Mouse (Mus musculus) left cerebral cortex, adult 2 months (tissue): ENCODE data around the gene Slc25a54. TPM values are rescaled to one million over a fixed set of nuclear protein-coding genes. Genes with fewer than 3 reads are reported as not detected.

Source experiments
- DNase-seq, 2 experiments: peaks; one replicate each; pipeline ENCODE4 v3.0.0; 2021 to 2022; ENCODE audit warnings: low spot score in 2 of 2, mixed read lengths in 1 of 2; ENCODE audit errors: extremely low spot score in 1 of 2
- H3K27ac ChIP-seq: fragments of 200-600 bp; 2 replicates; pipeline ENCODE4 v1.8.1; 2022
- H3K4me3 ChIP-seq: fragments of 200-600 bp; 2 replicates; pipeline ENCODE4 v1.8.1; 2022
- CTCF ChIP-seq: fragments of 200-600 bp; IDR thresholded peaks from 2 replicates; pipeline ENCODE4 v1.8.1; 2022; ENCODE audit warnings: antibody characterized with exemption, mild to moderate bottlenecking, moderate library complexity
- intact Hi-C: fragments of 180-260 bp; cut with DNase I; formaldehyde crosslinking; loops from one replicate; pipeline ENCODE4 v1.15.1; 2025
- long read RNA-seq, 2 experiments: library from polyadenylated mRNA; stranded (forward); transcript quantifications; one replicate each; pipeline ENCODE4 v2.0.0; 2021; ENCODE audit warnings: borderline mapping rate in 2 of 2
- total RNA-seq, 2 experiments: library from RNA; stranded (reverse); gene quantifications; 2 replicates each; pipeline ENCODE4 v1.2.3; 2021

The Slc25a54 gene
- total RNA-seq = not detected
- long read RNA-seq, experiment 1 = 0 reads
- long read RNA-seq, experiment 2 = 0 reads

DNA sequence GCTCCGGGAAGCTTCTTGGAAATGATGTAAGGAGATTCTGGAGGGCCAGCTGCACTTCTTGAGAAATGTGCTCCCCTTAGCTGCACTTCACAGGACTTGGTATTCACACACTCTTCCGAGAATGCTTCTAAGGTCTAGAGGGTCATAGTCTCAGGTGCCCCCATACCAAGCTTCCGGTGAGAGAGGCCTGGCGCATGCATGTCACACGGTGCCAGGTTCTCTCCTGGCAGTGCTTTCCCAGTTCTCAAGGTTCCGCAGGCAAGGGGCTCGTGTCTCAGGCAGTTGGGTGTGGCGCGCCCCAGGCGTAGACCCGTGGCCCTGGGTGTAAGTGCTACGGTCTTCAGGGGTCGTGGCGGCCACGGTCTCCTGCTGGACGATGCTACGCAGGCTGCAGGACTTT is at the start of gene Slc25a54:
Gene Slc25a54, plus strand, starts transcription at position 301 of the 400 bp plus-strand sequence.
- TF ChIP-seq CTCF = no peak
- no peak within 1 kb of the TSS for H3K27ac ChIP-seq
- DNase-seq = no peak
- intact Hi-C loops = no loop called here
- no peak within 1 kb of the TSS for H3K4me3 ChIP-seq

DNA sequence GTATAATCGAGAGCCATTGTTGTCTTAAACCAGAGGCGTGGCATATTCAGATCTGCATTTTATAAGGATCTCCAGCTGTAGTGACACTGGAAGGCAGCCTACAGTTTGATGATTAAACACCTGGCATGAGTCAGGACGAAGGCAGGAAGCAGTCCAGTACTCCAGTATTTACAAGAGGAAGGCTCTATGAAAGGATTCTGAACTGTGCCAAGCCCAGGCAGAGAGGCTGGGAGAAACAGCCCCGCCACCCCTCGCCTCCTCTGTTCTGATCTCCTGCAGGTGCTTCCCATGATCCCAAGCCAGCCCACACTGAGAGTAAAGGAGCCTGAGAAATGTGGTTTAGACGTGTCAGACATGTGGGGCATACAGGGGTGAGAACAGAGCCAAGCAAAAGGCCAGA is 49.5 kb upstream of the Slc25a54 start:
- TF ChIP-seq CTCF = no peak
- Histone ChIP-seq H3K27ac (no peak overlapping the region), H3K4me3 (no peak overlapping the region)
- no peak for DNase-seq
- intact Hi-C loops = no loop called here

- H3K27ac ChIP-seq = no peak overlapping the region
- DNase-seq = no peak
- no peak overlapping the region for H3K4me3 ChIP-seq
- intact Hi-C loops = no loop called here
- no peak for TF ChIP-seq CTCF
Measured at GRCm38 (mm10) chr3:109031626-109032025, 48.6 kb upstream of the Slc25a54 start.

GRCm38 (mm10) chr3:109032306-109032705 is 48.0 kb upstream of the Slc25a54 start:
- no peak for TF ChIP-seq CTCF
- no peak overlapping the region for H3K27ac ChIP-seq
- DNase-seq = no peak
- H3K4me3 ChIP-seq = no peak overlapping the region
- intact Hi-C loops = no loop called here

DNA sequence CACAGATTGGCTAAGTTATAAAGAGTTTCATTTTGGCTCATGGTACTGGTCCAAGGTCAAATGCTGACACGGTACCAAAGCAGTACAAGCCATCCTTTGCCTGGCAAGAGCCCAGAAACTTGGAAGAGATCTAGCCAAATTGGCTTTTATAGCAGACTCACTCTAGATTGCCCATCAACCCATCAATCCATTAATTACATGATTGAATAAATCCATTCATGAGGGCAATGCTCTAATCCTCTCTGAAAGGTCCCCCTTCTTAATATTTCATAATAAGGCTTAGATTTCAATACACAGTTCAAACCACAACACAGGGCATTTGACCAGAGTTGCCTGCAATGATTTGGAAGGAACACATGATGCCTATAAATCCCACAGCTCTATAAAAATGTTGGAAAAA is 45.9 kb upstream of the Slc25a54 start:
- Histone ChIP-seq H3K4me3 (no peak overlapping the region), H3K27ac (no peak overlapping the region)
- DNase-seq = no peak
- intact Hi-C loops = no loop called here
- no peak for TF ChIP-seq CTCF

- Histone ChIP-seq H3K4me3 (no peak overlapping the region), H3K27ac (no peak overlapping the region)
- TF ChIP-seq CTCF = no peak
- intact Hi-C loops = no loop called here
- DNase-seq = no peak
Measured at GRCm38 (mm10) chr3:109040908-109041307, 39.4 kb upstream of the Slc25a54 start.

DNA sequence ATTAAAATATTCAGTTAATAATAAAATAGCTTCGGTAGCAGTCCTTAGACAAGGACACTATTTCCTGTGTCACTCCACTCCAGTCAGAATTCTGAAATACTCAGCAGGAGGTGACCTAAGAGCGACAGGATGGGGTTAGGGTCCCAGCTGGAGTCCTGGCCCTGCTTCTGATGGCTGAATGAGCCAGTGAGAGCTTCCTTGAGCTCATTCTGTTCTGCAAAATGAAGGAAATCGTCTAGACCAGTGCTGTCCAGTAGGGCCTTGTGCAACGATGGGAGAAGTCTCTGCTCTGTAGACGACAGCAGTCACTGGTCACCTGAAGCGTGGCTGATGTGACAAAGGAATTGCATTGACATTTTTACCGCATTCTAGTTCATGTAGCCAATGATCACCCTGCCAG is 36.9 kb upstream of the Slc25a54 start:
- no peak overlapping the region for H3K27ac ChIP-seq
- H3K4me3 ChIP-seq = no peak overlapping the region
- DNase-seq = no peak
- no peak for TF ChIP-seq CTCF
- intact Hi-C loops = no loop called here

- no peak for TF ChIP-seq CTCF
- no peak for DNase-seq
- H3K27ac ChIP-seq = no peak overlapping the region
- intact Hi-C loops = no loop called here
- H3K4me3 ChIP-seq = no peak overlapping the region
Measured at GRCm38 (mm10) chr3:109046428-109046827, 33.8 kb upstream of the Slc25a54 start.

GRCm38 (mm10) chr3:109047707-109048283 is 32.5 kb upstream of the Slc25a54 start:
- Histone ChIP-seq H3K4me3 (no peak overlapping the region), H3K27ac (no peak overlapping the region)
- TF ChIP-seq CTCF = peak; percentile 4
- intact Hi-C loops = no loop called here
- no peak for DNase-seq

DNA sequence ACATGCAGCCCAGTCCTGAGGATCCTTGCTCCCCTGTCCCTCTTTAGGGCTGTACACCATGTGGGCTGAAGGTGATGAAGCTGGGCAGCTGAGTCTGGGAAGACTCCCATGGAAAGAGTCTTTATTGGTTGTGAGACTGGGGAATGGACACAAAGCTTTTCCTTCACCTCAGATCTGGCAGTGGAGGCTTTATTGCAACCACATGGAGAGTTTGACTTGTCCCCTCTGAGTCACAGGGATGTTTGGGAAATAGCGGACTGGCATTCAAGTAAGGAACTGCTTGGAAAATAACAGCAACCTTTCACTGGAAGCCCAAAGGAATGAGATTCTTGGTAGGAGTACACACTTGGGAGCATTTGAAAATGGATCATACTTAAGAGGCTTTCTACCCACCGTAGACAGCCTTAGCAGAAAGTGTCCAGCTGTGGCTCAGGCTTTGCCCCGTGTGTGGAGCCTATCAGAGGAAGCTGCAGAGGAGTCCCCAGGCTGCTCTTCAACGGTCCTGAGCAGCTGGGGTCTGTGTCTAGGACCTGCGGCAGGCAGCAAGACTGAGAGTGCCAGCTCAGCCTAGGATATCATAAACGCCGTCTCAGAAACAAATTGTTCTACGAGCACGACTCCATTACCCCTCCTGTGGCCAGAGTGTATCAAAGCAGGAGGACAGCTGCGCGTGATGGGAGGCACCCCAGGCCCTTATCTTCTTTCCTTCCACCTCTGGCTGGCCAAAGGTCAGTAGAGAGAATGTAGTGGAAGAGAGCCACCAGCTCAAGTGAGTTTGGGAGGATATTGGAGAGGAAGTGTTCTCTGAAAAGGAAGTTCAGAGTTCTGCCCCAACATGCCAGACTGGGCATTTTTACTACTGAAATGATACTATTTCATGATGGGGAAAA is 29.0 kb upstream of the Slc25a54 start:
- intact Hi-C loops = no loop called here
- no peak overlapping the region for H3K4me3 ChIP-seq
- TF ChIP-seq CTCF = no peak
- no peak for DNase-seq
- no peak overlapping the region for H3K27ac ChIP-seq

GRCm38 (mm10) chr3:109051946-109052331 is 28.3 kb upstream of the Slc25a54 start:
- DNase-seq = no peak
- Histone ChIP-seq H3K27ac (no peak overlapping the region), H3K4me3 (no peak overlapping the region)
- no peak for TF ChIP-seq CTCF
- intact Hi-C loops = no loop called here

GRCm38 (mm10) chr3:109059903-109060302 is 20.4 kb upstream of the Slc25a54 start:
- no peak overlapping the region for H3K4me3 ChIP-seq
- DNase-seq = no peak
- no peak overlapping the region for H3K27ac ChIP-seq
- no peak for TF ChIP-seq CTCF
- intact Hi-C loops = loop anchor here (5.0 kb wide), 2 partner anchors 83 to 148 kb away; partner anchors contain the start of gene Prpf38b
